Mouse (Mus musculus) liver, embryonic 11.5 days (tissue): ENCODE data around the gene Zfp184. TPM values are rescaled to one million over a fixed set of nuclear protein-coding genes. Genes with fewer than 3 reads are reported as not detected.
"Not testable (repeated sequence)": the region's sequence is repeated elsewhere in the genome, so short reads cannot be mapped to it uniquely, and the experiment has no call there.

ENCODE experiments used
- ATAC-seq: fragments of 200-750 bp; cut with Nextera tagmentation; replicated peaks from 2 replicates; pipeline ENCODE4 v1.8.0; 2017; ENCODE audit warnings: moderate number of reproducible peaks, mild to moderate bottlenecking, moderate TSS enrichment, moderate library complexity; ENCODE audit not compliant: low FRiP score
- DNase-seq: peaks from one replicate; pipeline ENCODE4 v3.0.0-alpha.2; 2017; ENCODE audit warnings: low spot score
- H3K27ac ChIP-seq: fragments of 300-500 bp; sonication (generic); 2 replicates; pipeline ENCODE4 v1.5.1; 2014; ENCODE audit warnings: mild to moderate bottlenecking, low read depth, low read length, control low read depth
- H3K27me3 ChIP-seq: fragments of 300-500 bp; sonication (generic); replicated peaks from 2 replicates; pipeline ENCODE4 v1.6.1; 2014; ENCODE audit warnings: low read length, mixed read lengths; ENCODE audit not compliant: control insufficient read depth, insufficient read depth
- H3K36me3 ChIP-seq: fragments of 300-500 bp; sonication (generic); 2 replicates; pipeline ENCODE4 v1.6.1; 2014; ENCODE audit warnings: mild to moderate bottlenecking, low read length, moderate library complexity, mixed read lengths; ENCODE audit not compliant: control insufficient read depth, insufficient read depth
- H3K4me1 ChIP-seq: fragments of 300-500 bp; sonication (generic); replicated peaks from 2 replicates; pipeline ENCODE4 v1.6.1; 2014; ENCODE audit warnings: low read length, mixed read lengths; ENCODE audit not compliant: control insufficient read depth, insufficient read depth
- H3K4me2 ChIP-seq: fragments of 300-500 bp; sonication (generic); 2 replicates; pipeline ENCODE4 v1.6.1; 2014; ENCODE audit warnings: mild to moderate bottlenecking, control low read depth, moderate library complexity
- H3K4me3 ChIP-seq: fragments of 300-500 bp; sonication (generic); 2 replicates; pipeline ENCODE4 v1.5.1; 2014; ENCODE audit warnings: low read depth, low read length, control low read depth
- H3K9ac ChIP-seq: fragments of 300-500 bp; sonication (generic); 2 replicates; pipeline ENCODE4 v1.6.1; 2014; ENCODE audit warnings: low read depth, low read length, control low read depth
- H3K9me3 ChIP-seq: fragments of 300-500 bp; sonication (generic); 2 replicates; pipeline ENCODE4 v1.6.1; 2016; ENCODE audit warnings: low read length, inconsistent platforms, mixed read lengths; ENCODE audit not compliant: control insufficient read depth
- WGBS: fragments of 180-500 bp; shearing (Covaris S2); extraction: QIAGEN DNeasy Blood & Tissue Kit; methylation state at CpG from one replicate; pipeline ENCODE4 v1.1.7; 2014; 5-methylcytosine and 5-hydroxymethylcytosine counted together
- polyA plus RNA-seq: library from polyadenylated mRNA; unstranded; fragments of >200 nt; fragmentation: Nextera tagmentation; extraction: Ambion mirVana; gene quantifications from 2 replicates; pipeline ENCODE4 v1.2.1, GENCODE M21; 2014

The Zfp184 gene
- polyA plus RNA-seq, result 5.1 and 5.9 TPM in 2 replicates

DNA sequence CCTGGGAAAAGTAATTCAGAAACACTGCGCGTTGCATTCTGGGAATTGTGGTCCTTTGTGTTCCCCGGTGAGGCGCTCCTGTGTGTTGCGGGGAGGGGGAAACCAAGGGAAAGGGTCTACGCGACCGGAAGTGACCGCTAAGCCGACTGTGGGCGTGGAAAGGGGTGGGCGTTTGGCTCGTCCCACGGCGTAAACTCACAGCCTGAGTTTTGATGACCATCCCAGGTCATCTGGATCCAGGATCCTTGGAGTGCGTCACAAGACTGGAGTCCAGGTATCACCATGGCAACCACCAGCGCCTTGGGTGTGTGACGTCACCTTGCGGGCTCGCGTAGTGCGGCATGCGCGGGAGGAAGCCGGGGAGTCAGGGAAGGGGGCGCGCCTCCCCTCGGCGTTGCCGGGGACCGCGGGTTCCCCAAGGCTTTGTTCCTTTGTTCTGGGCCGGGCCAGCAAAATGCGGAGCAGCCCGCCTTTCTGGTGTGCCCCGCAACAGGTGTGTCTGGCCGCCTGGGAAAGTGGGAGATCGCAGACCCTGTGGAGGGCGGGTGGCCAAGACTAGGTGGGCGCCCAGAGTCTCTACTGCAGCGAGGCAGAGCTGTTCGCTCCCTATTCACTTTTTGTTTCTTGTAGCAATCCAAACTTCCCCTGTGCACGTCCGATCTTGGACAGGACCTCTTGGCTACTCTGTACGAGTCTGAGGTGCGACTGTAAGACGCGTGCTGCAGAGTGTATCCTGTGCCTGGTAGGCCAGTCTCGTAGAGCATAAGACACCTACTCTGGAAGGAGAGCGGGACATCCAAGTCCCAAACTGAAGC is at the start of gene Zfp184:
TSS of gene Zfp184 (plus strand) at position 169 of the 815 bp plus-strand sequence.
- Histone ChIP-seq H3K27me3 (no peaks in the 10 kb centered on the region), H3K27ac (peak within 1 kb of the TSS; percentile 72), H3K4me3 (peak within 1 kb of the TSS; percentile 88), H3K4me1 (no peaks in the 10 kb centered on the region), H3K4me2 (peak within 1 kb of the TSS; percentile 88), H3K9me3 (no peaks in the 10 kb centered on the region), H3K36me3 (0 out of 2 replicates have a peak, but pooled peaks cover under 1% of the 10 kb centered on the region), H3K9ac (peak within 1 kb of the TSS; percentile 89)
- ATAC-seq (peak; percentile 69), DNase-seq (peak; percentile 91)
- WGBS, result under 1% methylated on average over 50 of the region's 50 CpGs

GRCm38 (mm10) chr13:21896549-21897244 is 48.2 kb upstream of the Zfp184 start:
- no peaks in the 10 kb centered on the region; the same call in 1 of the 2 replicates for H3K9me3 ChIP-seq
- WGBS, result 9% methylated on average over 24 of the region's 24 CpGs
- H3K36me3 ChIP-seq, result no peaks in the 10 kb centered on the region
- peak; percentile 89 for DNase-seq
- peak overlapping the region; percentile 53 for H3K4me3 ChIP-seq
- H3K4me2 ChIP-seq, result peak overlapping the region; percentile 69
- peak; percentile 88 for ATAC-seq
- H3K4me1 ChIP-seq, result no peaks in the 10 kb centered on the region
- H3K27ac ChIP-seq, result no peak overlapping the region
- no peaks in the 10 kb centered on the region for H3K27me3 ChIP-seq
- H3K9ac ChIP-seq, result 0 out of 2 replicates have a peak overlapping the region, but pooled peaks have one; percentile 31

DNA sequence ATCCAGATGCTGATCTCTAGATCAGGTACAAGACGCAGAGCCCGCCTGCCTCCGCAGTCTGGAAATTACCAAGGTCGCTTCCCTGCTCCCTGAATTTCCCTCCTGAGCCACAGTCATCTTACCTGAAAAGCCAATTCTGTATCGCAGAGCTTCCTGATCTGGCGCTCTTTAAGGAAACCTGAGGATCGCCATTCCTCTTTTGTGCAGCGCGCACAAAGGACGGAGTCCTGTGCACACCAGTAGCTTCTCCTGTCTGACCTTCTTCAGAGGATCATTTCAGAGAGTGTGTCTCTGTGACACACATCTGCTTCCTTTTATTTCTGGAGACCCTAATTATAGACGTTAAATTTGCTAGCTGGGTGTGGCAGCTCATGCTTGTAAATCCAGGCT is 47.7 kb upstream of the Zfp184 start:
- Histone ChIP-seq H3K9me3 (no peaks in the 10 kb centered on the region; the same call in 1 of the 2 replicates), H3K4me3 (peak overlapping the region; percentile 53), H3K9ac (0 out of 2 replicates have a peak overlapping the region, but pooled peaks have one; percentile 31), H3K4me2 (peak overlapping the region; percentile 69), H3K4me1 (no peaks in the 10 kb centered on the region), H3K27me3 (no peaks in the 10 kb centered on the region), H3K27ac (no peak overlapping the region), H3K36me3 (no peaks in the 10 kb centered on the region)
- no peak for DNase-seq
- 4% methylated on average over 11 of the region's 11 CpGs for WGBS
- ATAC-seq, result no peak

- not testable (repeated sequence) for H3K4me2 ChIP-seq, H3K4me3 ChIP-seq, DNase-seq, H3K27ac ChIP-seq, H3K27me3 ChIP-seq, ATAC-seq, H3K9me3 ChIP-seq, H3K4me1 ChIP-seq, H3K36me3 ChIP-seq, H3K9ac ChIP-seq
- 88% methylated on average over 9 of the region's 9 CpGs for WGBS
Observed at GRCm38 (mm10) chr13:21900870-21901565, 43.9 kb upstream of the Zfp184 start.

- H3K27me3 ChIP-seq, result no peaks in the 10 kb centered on the region
- ATAC-seq, result no peak
Observed at GRCm38 (mm10) chr13:21903500-21903899, 41.4 kb upstream of the Zfp184 start.

DNA sequence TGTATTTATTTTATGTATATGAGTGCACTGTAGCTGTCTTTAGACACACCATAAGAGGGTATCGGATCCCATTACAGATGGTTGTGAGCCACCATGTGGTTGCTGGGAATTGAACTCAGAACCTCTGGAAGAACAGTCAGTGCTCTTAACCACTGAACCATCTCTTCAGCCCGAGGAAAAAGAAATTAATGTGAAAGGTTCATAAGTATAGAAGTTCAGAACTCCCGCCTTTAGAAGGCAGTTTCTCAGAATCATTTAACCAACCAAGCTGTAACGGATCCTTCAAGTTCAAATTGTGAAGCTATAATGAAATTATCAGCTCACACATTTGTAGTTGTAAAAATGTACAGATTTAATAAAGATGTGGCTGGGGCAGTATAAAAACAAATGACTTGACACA is 40.8 kb upstream of the Zfp184 start:
- 68% methylated on average over 4 of the region's 4 CpGs for WGBS
- not testable (repeated sequence) for ATAC-seq, H3K27ac ChIP-seq

More at GRCm38 (mm10) chr13:21903500-21903899, 41.4 kb upstream of the Zfp184 start:
- Histone ChIP-seq H3K9ac (no peak overlapping the region), H3K36me3 (no peaks in the 10 kb centered on the region), H3K27ac (no peak overlapping the region), H3K9me3 (no peaks in the 10 kb centered on the region; the same call in 1 of the 2 replicates), H3K4me3 (no peak overlapping the region), H3K4me1 (peaks cover 2% of the 10 kb centered on the region; the same call in 1 of the 2 replicates), H3K4me2 (no peak overlapping the region; the same call in 1 of the 2 replicates)
- DNase-seq, result no peak
- WGBS, result 61% methylated on average over 3 of the region's 3 CpGs

GRCm38 (mm10) chr13:21906301-21906700 is 38.6 kb upstream of the Zfp184 start:
- Histone ChIP-seq H3K9me3 (no peaks in the 10 kb centered on the region), H3K27ac (no peak overlapping the region), H3K4me3 (peak overlapping the region; percentile 55), H3K4me1 (peaks cover 3% of the 10 kb centered on the region; the same call in 1 of the 2 replicates), H3K27me3 (no peaks in the 10 kb centered on the region), H3K36me3 (no peaks in the 10 kb centered on the region), H3K4me2 (peak overlapping the region; percentile 77), H3K9ac (no peak overlapping the region)
- 22% methylated on average over 7 of the region's 7 CpGs for WGBS
- ATAC-seq, result no peak
- DNase-seq, result no peak

More for the DNA sequence above, 40.8 kb upstream of the Zfp184 start:
- not testable (repeated sequence) for H3K9me3 ChIP-seq, H3K36me3 ChIP-seq, DNase-seq, H3K4me1 ChIP-seq, H3K4me2 ChIP-seq, H3K27me3 ChIP-seq, H3K4me3 ChIP-seq, H3K9ac ChIP-seq
